Comparison of ENCODE assay signal across 11 mouse cellular contexts in genomic region chr17:34934031-34934430, GRCm38 (mm10). TPM values are rescaled to one million over a fixed set of nuclear protein-coding genes. Genes with fewer than 3 reads are reported as not detected.
A peak's percentile ranks its signal among the peaks of the same experiment; 100 is the strongest.
DNase-seq lines count a peak whose midpoint lies in the region; ATAC-seq and TF ChIP-seq lines count a peak whose summit lies in the region.
"Had no signal": no experiment of that assay in that cellular context is flagged by ENCODE, and none has a peak within 500 bp of the region (broad histone marks: within the 10 kb centered on the region; RNA-seq: fewer than 3 reads in every experiment).

No protein-coding gene starts in this region.

- no peak overlapping the region for H3K4me2 ChIP-seq in hindbrain, embryonic 12.5 days (replicated peaks)
- no peak overlapping the region for H3K4me2 ChIP-seq in hindbrain, embryonic 16.5 days (ENCODE audit: low read length)
- H3K4me2 ChIP-seq in embryonic facial prominence, embryonic 11.5 days (ENCODE audit: low read depth, low read length): no peak overlapping the region

- no peak for DNase-seq in ES-E14 (ENCODE audit: low read depth, low spot score)
- DNase-seq in embryonic facial prominence, embryonic 11.5 days (ENCODE audit: low spot score): no peak
- DNase-seq in kidney, postnatal 36 days: peak; percentile 79 to 80
- no peak for DNase-seq in frontal cortex, postnatal 25 days (ENCODE audit: low spot score in 2 of 2)
- DNase-seq: adrenal gland, adult 8-10 months; embryo, embryonic 11 days; lung, adult 2 months had no signal

- no peak overlapping the region for H3K4me3 ChIP-seq in hindbrain, embryonic 12.5 days
- no peak overlapping the region for H3K4me3 ChIP-seq in hindbrain, embryonic 16.5 days (ENCODE audit: low read length)
- H3K4me3 ChIP-seq in ES-E14 (ENCODE audit: insufficient read depth in 1 of 2, low read depth in 1 of 2, low read length in 2 of 2, poor library complexity in 1 of 2, severe bottlenecking in 1 of 2): peak overlapping the region; percentile 1 to 20; a peak in 1 of 4 replicates
- no peak overlapping the region for H3K4me3 ChIP-seq in embryonic facial prominence, embryonic 11.5 days (ENCODE audit: low read depth, low read length)

- H3K9me3 ChIP-seq in hindbrain, embryonic 12.5 days (replicated peaks): no peaks in the 10 kb centered on the region
- no peaks in the 10 kb centered on the region for H3K9me3 ChIP-seq in hindbrain, embryonic 16.5 days (ENCODE audit: control insufficient read depth, low read length)
- no peaks in the 10 kb centered on the region for H3K9me3 ChIP-seq in ES-E14 (ENCODE audit: control insufficient read depth, insufficient read depth, low read depth, low read length)
- H3K9me3 ChIP-seq in embryonic facial prominence, embryonic 11.5 days (replicated peaks; ENCODE audit: control insufficient read depth, low read length): no peaks in the 10 kb centered on the region

- in situ Hi-C loops in ES-E14 (cut with MboI; ENCODE audit: low sequenced_read_pairs in 2 of 2, unreplicated experiment in 2 of 2): no loop called here

- H3K9ac ChIP-seq in hindbrain, embryonic 12.5 days: 0 out of 2 replicates have a peak overlapping the region, but pooled peaks have one; percentile 23
- H3K9ac ChIP-seq in hindbrain, embryonic 16.5 days (ENCODE audit: low read depth, low read length): no peak overlapping the region
- peak overlapping the region; percentile 2; the same call in 1 of the 2 replicates for H3K9ac ChIP-seq in ES-E14 (ENCODE audit: insufficient read depth, low read depth, low read length, poor library complexity, severe bottlenecking)
- H3K9ac ChIP-seq in embryonic facial prominence, embryonic 11.5 days (replicated peaks; ENCODE audit: low read length): peak overlapping the region; percentile 32; the same call in 1 of the 2 replicates

- H3K4me1 ChIP-seq in hindbrain, embryonic 12.5 days: peaks cover 15% of the 10 kb centered on the region
- peaks cover 7% of the 10 kb centered on the region for H3K4me1 ChIP-seq in hindbrain, embryonic 16.5 days (ENCODE audit: control insufficient read depth, insufficient read depth, low read depth, low read length)
- peaks cover 0 to 12% of the 10 kb centered on the region in 2 experiments; a peak in 2 of 4 replicates for H3K4me1 ChIP-seq in ES-E14 (ENCODE audit: control insufficient read depth in 2 of 2, insufficient read depth in 2 of 2, low read length in 2 of 2, poor library complexity in 1 of 2)
- H3K4me1 ChIP-seq in embryonic facial prominence, embryonic 11.5 days (ENCODE audit: control insufficient read depth, insufficient read depth, low read length): no peaks in the 10 kb centered on the region; the same call in 1 of the 2 replicates

- no peak for ATAC-seq in hindbrain, embryonic 12.5 days (ENCODE audit: low FRiP score)
- no peak for ATAC-seq in hindbrain, embryonic 16.5 days
- ATAC-seq in embryonic facial prominence, embryonic 11.5 days (replicated peaks; ENCODE audit: insufficient number of reproducible peaks, low FRiP score, low TSS enrichment, low read depth): no peak
- ATAC-seq in granulocyte monocyte progenitor cell, adult 5-6 weeks (replicated peaks; ENCODE audit: poor library complexity, severe bottlenecking): no peak

- H3K36me3 ChIP-seq in hindbrain, embryonic 12.5 days: peaks cover 13% of the 10 kb centered on the region; the same call in 1 of the 2 replicates
- H3K36me3 ChIP-seq in hindbrain, embryonic 16.5 days (ENCODE audit: control insufficient read depth, insufficient read depth, low read length): no peaks in the 10 kb centered on the region; the same call in 1 of the 2 replicates
- peaks cover 14% of the 10 kb centered on the region; the same call in 1 of the 2 replicates for H3K36me3 ChIP-seq in ES-E14 (ENCODE audit: control insufficient read depth, insufficient read depth, low read length, poor library complexity, severe bottlenecking)
- H3K36me3 ChIP-seq in embryonic facial prominence, embryonic 11.5 days (replicated peaks; ENCODE audit: control insufficient read depth, insufficient read depth, low read depth, low read length): no peaks in the 10 kb centered on the region

- H3K27ac ChIP-seq in hindbrain, embryonic 12.5 days: no peak overlapping the region
- H3K27ac ChIP-seq in hindbrain, embryonic 16.5 days (ENCODE audit: low read depth, low read length): no peak overlapping the region
- H3K27ac ChIP-seq in ES-E14 (ENCODE audit: insufficient read depth, low read depth, low read length, poor library complexity, severe bottlenecking): no peak overlapping the region
- no peak overlapping the region for H3K27ac ChIP-seq in embryonic facial prominence, embryonic 11.5 days (replicated peaks; ENCODE audit: low read depth, low read length)

- no peaks in the 10 kb centered on the region for H3K27me3 ChIP-seq in hindbrain, embryonic 12.5 days
- no peaks in the 10 kb centered on the region for H3K27me3 ChIP-seq in hindbrain, embryonic 16.5 days (replicated peaks; ENCODE audit: control insufficient read depth, insufficient read depth, low read length)
- no peaks in the 10 kb centered on the region for H3K27me3 ChIP-seq in embryonic facial prominence, embryonic 11.5 days (ENCODE audit: control insufficient read depth, insufficient read depth, low read length)

- 68% methylated on average over 24 of the region's 24 CpGs for WGBS in hindbrain, embryonic 12.5 days
- 75% methylated on average over 24 of the region's 24 CpGs for WGBS in hindbrain, embryonic 16.5 days
- WGBS in embryonic facial prominence, embryonic 11.5 days: 52% methylated on average over 24 of the region's 24 CpGs

TF ChIP-seq in ES-E14, 5 proteins besides CTCF, POLR2A, EP300 and RAD21:
- TF ChIP-seq MAFK (IDR thresholded peaks at IDR 0.05; ENCODE audit: insufficient read depth, low read depth, low read length) (no peak), ZNF384 (IDR thresholded peaks at IDR 0.05; ENCODE audit: low read depth, low read length) (no peak), CHD2 (IDR thresholded peaks at IDR 0.05; ENCODE audit: low read depth, low read length) (no peak), ZC3H11A (IDR thresholded peaks at IDR 0.05; ENCODE audit: borderline replicate concordance, low read depth, low read length) (no peak), HCFC1 (IDR thresholded peaks at IDR 0.05; ENCODE audit: borderline replicate concordance, insufficient read depth, low read length) (no peak)

RNA-seq across cellular contexts. Expression of gene Neu1, which starts 3.0 kb away (rescaled TPM):
- polyA plus RNA-seq in hindbrain, embryonic 12.5 days (2016; fragmentation: Nextera tagmentation; extraction: Ambion mirVana): 25.2 and 28.2 TPM in 2 replicates
- polyA plus RNA-seq in hindbrain, embryonic 16.5 days (2015; fragmentation: Nextera tagmentation; extraction: Ambion mirVana): 41.7 and 42.1 TPM in 2 replicates
- total RNA-seq in ES-E14 (2012; rRNA removed): 24.0 and 40.6 TPM in 2 replicates
- 10.9 and 13.1 TPM in 2 replicates for polyA plus RNA-seq in embryonic facial prominence, embryonic 11.5 days (2014; fragmentation: Nextera tagmentation; extraction: Ambion mirVana)
- total RNA-seq in granulocyte monocyte progenitor cell, adult 5-6 weeks (2014; fragmentation: Nextera tagmentation): 30.3 and 35.3 TPM in 2 replicates
- total RNA-seq in granulocyte monocyte progenitor cell, adult 5-6 weeks (2017): 27.0 and 32.4 TPM in 2 replicates

RNA-seq across cellular contexts. Expression of gene Slc44a4, which starts 19.8 kb away (rescaled TPM):
- 0.13 and 0.15 TPM in 2 replicates for polyA plus RNA-seq in hindbrain, embryonic 12.5 days (2016; fragmentation: Nextera tagmentation; extraction: Ambion mirVana)
- polyA plus RNA-seq in hindbrain, embryonic 16.5 days (2015; fragmentation: Nextera tagmentation; extraction: Ambion mirVana): 0.21 TPM in 1 of 2 replicates, not detected in the other
- 5.5 and 8.7 TPM in 2 replicates for total RNA-seq in ES-E14 (2012; rRNA removed)
- 0.08 and 0.11 TPM in 2 replicates for polyA plus RNA-seq in embryonic facial prominence, embryonic 11.5 days (2014; fragmentation: Nextera tagmentation; extraction: Ambion mirVana)
- 0.41 TPM in 1 of 2 replicates, not detected in the other for total RNA-seq in granulocyte monocyte progenitor cell, adult 5-6 weeks (2014; fragmentation: Nextera tagmentation)
- total RNA-seq in granulocyte monocyte progenitor cell, adult 5-6 weeks (2017): 0.78 and 1.8 TPM in 2 replicates

RNA-seq across cellular contexts. Expression of gene Hspa1b, which starts 25.0 kb away (rescaled TPM):
- 0.08 and 0.25 TPM in 2 replicates for polyA plus RNA-seq in hindbrain, embryonic 12.5 days (2016; fragmentation: Nextera tagmentation; extraction: Ambion mirVana)
- polyA plus RNA-seq in hindbrain, embryonic 16.5 days (2015; fragmentation: Nextera tagmentation; extraction: Ambion mirVana): 0.45 and 0.74 TPM in 2 replicates
- total RNA-seq in ES-E14 (2012; rRNA removed): 11.0 and 14.6 TPM in 2 replicates
- polyA plus RNA-seq in embryonic facial prominence, embryonic 11.5 days (2014; fragmentation: Nextera tagmentation; extraction: Ambion mirVana): 0.21 and 0.49 TPM in 2 replicates
- 11.4 and 13.9 TPM in 2 replicates for total RNA-seq in granulocyte monocyte progenitor cell, adult 5-6 weeks (2014; fragmentation: Nextera tagmentation)
- 67.7 and 68.3 TPM in 2 replicates for total RNA-seq in granulocyte monocyte progenitor cell, adult 5-6 weeks (2017)

RNA-seq across cellular contexts. Expression of gene Gm20481, which starts 35.7 kb away (rescaled TPM):
- 0.99 TPM in 1 of 2 replicates, not detected in the other for polyA plus RNA-seq in hindbrain, embryonic 12.5 days (2016; fragmentation: Nextera tagmentation; extraction: Ambion mirVana)
- polyA plus RNA-seq in hindbrain, embryonic 16.5 days (2015; fragmentation: Nextera tagmentation; extraction: Ambion mirVana): not detected in 2 replicates
- 1.9 TPM in 1 of 2 replicates, not detected in the other for total RNA-seq in ES-E14 (2012; rRNA removed)
- not detected in 2 replicates for polyA plus RNA-seq in embryonic facial prominence, embryonic 11.5 days (2014; fragmentation: Nextera tagmentation; extraction: Ambion mirVana)
- total RNA-seq in granulocyte monocyte progenitor cell, adult 5-6 weeks (2014; fragmentation: Nextera tagmentation): not detected in 2 replicates
- total RNA-seq in granulocyte monocyte progenitor cell, adult 5-6 weeks (2017): 0.34 and 1.4 TPM in 2 replicates
- total RNA-seq: MEL had no signal
- polyA plus RNA-seq: lung, adult 2 months had no signal

RNA-seq across cellular contexts. Expression of gene Ehmt2, which starts 35.8 kb away (rescaled TPM):
- polyA plus RNA-seq in hindbrain, embryonic 12.5 days (2016; fragmentation: Nextera tagmentation; extraction: Ambion mirVana): 110 and 113 TPM in 2 replicates
- polyA plus RNA-seq in hindbrain, embryonic 16.5 days (2015; fragmentation: Nextera tagmentation; extraction: Ambion mirVana): 81.9 and 95.3 TPM in 2 replicates
- total RNA-seq in ES-E14 (2012; rRNA removed): 124 and 147 TPM in 2 replicates
- 59.3 and 60.6 TPM in 2 replicates for polyA plus RNA-seq in embryonic facial prominence, embryonic 11.5 days (2014; fragmentation: Nextera tagmentation; extraction: Ambion mirVana)
- 78.2 and 87.0 TPM in 2 replicates for total RNA-seq in granulocyte monocyte progenitor cell, adult 5-6 weeks (2014; fragmentation: Nextera tagmentation)
- 90.9 and 120 TPM in 2 replicates for total RNA-seq in granulocyte monocyte progenitor cell, adult 5-6 weeks (2017)

Comparison
In these comparisons a context has a peak if more than half of its experiments do, and no peak if none do; other contexts are left out.
1. H3K4me3 ChIP-seq: peak in ES-E14 (2 of 2); none in hindbrain, embryonic 12.5 days (single experiment), hindbrain, embryonic 16.5 days (single experiment) and embryonic facial prominence, embryonic 11.5 days (single experiment).
2. DNase-seq: peak in kidney, postnatal 36 days (2 of 2); none in ES-E14 (single experiment), embryonic facial prominence, embryonic 11.5 days (single experiment) and frontal cortex, postnatal 25 days (0 of 2).